Mouse (Mus musculus) embryo, embryonic 11.5 days (tissue): ENCODE measurements around the gene Lrrc71.

Experiments
- DNase-seq: peaks from one replicate; pipeline ENCODE4 v3.0.0-alpha.2; 2012; ENCODE audit warnings: low read depth, low spot score

The Lrrc71 gene

GRCm38 (mm10) chr3:87748431-87748830 is at the start of gene Lrrc71:
Gene Lrrc71, minus strand, starts transcription at chr3:87748625.
- DNase-seq = no peak

GRCm38 (mm10) chr3:87796736-87797334 is 48.4 kb upstream of the Lrrc71 start, which contains the start of gene Insrr:
Gene Insrr, plus strand, starts transcription at chr3:87796951.
- no peak for DNase-seq

DNA sequence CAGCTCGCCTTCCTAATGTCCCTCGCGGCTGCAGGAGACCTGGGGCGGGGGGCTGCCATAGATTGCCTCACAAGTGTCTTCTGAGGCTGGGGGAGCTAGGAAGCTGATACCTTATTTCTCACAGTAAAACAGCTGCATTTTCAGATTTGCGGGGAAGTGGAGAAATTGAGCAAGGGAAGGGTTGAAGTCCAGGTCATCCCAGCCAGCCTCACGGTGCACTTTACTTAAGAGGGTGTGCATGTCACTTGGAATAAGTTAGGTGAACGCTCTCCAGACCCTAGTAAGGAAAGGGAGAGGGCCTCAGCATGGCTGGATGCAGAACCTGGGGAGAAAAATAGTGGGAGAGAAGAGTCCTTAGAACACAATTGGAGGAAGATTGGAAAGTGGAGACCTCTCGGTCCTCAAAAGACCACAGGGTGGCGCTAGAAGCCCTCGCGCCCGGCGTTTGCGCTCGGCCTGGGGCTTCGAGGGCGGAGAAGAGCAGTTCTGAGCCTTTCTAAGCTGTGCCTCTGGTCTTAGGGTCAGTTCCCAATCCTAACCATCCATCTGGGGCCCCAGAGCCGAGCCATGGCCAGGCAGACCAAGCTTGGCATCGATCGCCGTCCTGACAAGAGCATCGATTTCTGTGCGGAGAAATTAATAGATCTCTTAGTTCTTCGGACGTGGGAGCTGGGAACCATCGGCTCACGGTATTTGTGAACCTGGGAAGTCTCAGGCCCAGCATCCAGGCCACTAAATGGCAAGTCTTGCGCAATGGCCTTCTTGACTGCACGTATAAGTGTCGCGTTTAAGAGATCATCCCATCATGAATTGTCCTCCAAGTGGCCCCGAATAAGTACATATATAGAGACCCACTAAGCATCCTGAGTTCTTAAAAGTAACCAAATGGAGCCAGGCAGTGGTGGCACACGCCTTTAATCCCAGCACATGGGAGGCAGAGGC is 47.2 kb upstream of the Lrrc71 start:
- peak; percentile 48 for DNase-seq

DNA sequence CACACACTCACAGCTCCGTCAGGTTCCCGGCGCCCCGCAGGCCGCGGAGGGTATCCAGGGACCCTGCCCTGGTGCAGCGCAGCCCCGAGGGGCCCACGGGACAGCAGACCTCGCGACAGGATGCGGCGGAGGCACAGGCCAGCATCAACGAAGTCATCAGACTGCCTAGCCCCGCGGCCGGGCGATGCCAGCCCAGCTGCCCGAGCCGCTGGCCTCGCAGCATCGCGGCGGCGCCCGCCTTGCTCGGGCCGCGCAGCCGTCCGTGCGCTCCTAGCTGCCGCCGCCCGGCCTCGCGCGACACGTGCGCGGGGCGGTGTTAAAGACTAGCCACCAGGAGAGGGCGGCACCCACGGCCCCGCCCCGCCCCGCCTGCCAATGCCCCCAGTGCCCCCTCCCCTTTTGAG is 46.5 kb upstream of the Lrrc71 start, which contains the start of gene Ntrk1:
Gene Ntrk1, minus strand, starts transcription at position 241 of the 404 bp plus-strand sequence.
- DNase-seq = no peak

DNA sequence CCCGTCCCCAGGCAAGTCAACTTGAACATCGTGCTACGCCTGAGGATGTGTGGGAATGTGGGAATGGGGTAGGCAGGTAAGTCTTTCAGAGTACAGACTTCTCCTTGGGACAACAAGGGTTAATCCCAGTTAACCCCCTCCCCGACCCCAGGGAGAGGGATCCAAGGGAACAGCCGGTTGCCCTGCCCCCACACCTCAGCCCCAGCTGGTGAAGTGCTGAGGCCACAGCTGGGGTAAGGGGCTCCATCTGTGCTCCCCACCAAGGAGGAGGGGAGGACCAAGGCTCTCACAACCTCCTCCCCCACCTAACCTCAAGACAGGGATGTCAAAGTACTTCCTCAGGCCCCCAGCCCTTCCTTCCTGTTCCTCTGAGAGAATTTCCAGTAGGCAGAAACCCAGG is 41.3 kb upstream of the Lrrc71 start:
- no peak for DNase-seq

GRCm38 (mm10) chr3:87789248-87789647 is 40.8 kb upstream of the Lrrc71 start:
- DNase-seq = no peak

DNA sequence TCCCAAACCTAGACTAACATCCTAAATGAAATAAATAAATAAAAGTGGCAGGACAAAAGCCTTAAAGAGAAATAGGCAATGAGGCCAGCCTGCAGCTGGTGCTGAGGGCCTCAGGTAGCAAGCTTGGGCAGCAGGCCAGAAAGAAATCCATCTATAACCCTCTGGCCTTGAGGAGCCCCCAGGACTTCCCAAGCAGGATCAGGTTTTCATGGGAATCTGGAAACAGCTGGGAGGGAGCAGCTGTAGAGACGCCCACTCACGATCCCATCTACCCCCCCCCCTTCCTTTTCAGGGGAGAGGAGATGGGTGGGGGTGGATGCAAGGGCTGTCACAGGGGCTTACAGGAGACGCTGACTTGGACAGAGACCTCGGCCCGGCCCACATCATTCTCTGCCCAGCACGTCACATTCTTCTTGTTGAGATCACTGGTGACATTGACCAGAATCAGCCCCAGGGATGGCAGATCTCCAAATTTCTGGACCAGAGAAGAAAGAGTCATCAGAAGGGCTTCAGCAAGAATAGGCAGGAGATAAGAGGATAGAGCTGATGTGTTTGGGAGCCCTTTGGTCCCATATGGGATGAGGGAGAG is 37.3 kb upstream of the Lrrc71 start:
- DNase-seq = no peak

DNA sequence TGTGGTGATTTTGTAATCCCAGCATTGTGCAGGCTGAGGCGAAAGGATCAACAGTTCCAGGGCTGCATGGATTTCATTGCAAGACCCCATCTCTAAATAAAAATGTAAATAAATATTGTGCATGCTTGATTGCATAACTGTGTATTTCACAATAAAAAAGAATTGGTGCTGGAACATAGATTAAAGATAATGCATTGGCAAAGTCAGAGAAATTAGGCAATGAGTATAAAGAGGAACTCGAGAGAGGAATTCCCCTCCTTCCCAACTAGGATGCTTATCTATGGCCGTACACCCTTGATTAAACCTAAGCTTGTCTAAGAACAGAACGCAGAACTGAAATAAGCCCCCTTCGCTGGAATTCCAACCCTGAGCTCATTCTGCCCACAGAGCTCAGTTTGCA is 36.7 kb upstream of the Lrrc71 start:
- no peak for DNase-seq

GRCm38 (mm10) chr3:87783282-87784023 is 35.0 kb upstream of the Lrrc71 start:
- DNase-seq = no peak

GRCm38 (mm10) chr3:87779086-87779485 is 30.7 kb upstream of the Lrrc71 start:
- DNase-seq = no peak

- DNase-seq = no peak
These were observed 29.9 kb upstream of the Lrrc71 start for GRCm38 (mm10) chr3:87778283-87778682.

DNA sequence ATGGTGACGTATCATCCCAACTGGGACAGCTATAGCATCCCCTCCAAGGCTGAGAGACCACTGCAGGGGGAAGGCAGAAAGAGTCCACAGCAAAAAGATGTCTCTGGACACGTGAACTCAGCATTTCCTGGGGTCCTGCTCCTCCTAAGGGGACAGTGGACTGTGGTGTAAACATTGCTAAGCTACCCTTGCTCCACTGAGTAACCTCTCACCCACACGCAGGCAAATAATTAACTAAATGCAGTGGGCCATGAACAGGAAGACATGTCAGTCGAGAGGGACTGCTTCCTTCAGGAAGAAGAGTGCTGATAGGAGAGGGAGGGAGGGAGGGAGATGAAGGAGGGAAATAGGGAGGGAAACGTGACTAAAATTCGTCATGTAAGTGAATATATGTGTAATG is 22.7 kb upstream of the Lrrc71 start:
- DNase-seq = no peak

- peak; percentile 60 for DNase-seq
These were observed 21.9 kb upstream of the Lrrc71 start for GRCm38 (mm10) chr3:87770280-87770679.

DNA sequence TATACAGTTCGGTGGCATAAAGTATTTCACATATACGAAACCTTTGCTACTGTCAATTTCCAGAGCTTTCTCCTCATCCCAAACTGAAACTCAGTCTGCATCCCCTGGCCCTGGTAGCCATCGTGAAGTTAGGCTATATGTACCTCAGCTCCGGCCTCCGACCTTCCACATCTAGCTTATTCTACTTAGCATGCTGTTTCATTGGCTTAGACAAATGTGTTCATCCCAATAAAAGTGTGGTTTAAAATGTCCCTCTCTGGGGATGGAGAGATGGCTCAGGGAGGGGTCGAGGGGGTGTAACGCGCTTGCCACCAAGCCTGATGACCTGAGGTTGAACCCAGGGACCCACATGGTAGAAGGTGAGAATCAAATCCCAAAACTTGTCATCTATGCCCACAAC is 21.1 kb upstream of the Lrrc71 start:
- no peak for DNase-seq

- peak; percentile 66 for DNase-seq
These were observed 20.4 kb upstream of the Lrrc71 start for GRCm38 (mm10) chr3:87768844-87769243.

DNA sequence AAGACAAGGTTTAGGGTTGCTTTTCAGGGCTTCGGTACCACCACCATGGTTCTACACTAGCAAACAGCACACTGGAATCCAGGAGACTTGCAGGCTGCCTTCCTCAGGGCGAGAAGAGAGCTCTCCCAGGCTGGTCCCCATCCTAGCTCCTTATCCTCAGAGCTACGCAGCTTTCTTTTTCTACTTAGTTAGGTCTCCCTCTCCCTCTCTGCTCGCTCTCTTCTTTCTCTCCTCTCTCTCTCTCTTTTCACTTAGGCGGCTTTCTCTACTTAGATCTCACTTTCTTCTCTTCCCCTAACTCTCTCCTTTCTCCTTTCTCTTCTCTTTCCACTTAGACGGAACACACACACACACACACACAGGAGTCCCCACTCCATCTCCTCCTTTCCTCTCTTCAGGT is 20.0 kb upstream of the Lrrc71 start:
- no peak for DNase-seq

DNA sequence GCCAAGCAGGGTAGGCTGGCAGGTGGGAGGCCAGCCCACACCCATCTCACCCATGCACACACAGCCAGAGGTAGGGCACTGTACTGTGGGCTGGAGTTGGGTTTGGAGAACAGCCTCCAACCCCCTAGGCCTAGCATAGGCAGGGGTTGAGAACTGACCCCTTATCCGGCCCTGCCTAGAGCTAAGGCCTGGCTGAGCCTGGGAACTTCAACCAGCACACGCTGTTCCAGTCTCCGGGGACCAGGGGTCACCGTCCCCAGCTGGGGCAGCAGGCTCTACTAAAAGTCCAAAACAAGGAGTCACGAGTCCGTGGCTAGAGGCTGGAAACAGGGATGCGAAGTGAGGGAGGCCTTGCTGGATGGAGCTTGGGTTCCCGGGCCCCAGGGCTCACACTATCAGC is 19.3 kb upstream of the Lrrc71 start:
- no peak for DNase-seq

DNA sequence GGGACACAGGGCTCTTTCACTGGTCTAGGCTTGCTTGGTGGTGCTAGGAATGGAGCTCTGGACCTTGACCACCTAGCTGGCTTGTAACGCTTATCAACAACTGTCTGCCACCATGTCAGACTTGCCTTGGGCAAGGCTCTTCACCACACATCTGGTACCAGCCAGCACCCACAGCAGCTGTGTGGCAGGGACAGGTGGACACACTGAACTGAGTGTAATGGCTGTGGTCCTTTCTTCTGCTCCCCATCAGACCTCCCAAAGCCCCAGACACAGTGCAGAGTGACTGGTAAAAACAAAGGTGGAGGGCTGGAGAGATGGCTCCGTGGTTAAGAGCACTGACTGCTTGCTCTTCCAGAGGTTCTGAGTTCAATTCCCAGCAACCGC is 17.9 kb upstream of the Lrrc71 start:
- no peak for DNase-seq

- no peak for DNase-seq
These were observed 17.3 kb upstream of the Lrrc71 start for GRCm38 (mm10) chr3:87765631-87766283.

GRCm38 (mm10) chr3:87765091-87765490 is 16.7 kb upstream of the Lrrc71 start:
- DNase-seq = no peak

GRCm38 (mm10) chr3:87764506-87764905 is 16.1 kb upstream of the Lrrc71 start:
- no peak for DNase-seq
